Mouse (Mus musculus): ENCODE data around the gene Nbdy. TPM values are rescaled to one million over a fixed set of nuclear protein-coding genes. Genes with fewer than 3 reads are reported as not detected.

Nbdy gene
- total RNA-seq (2021): 10 to 100 TPM; 59.7 to 67.0 TPM
- long read RNA-seq, transcript Nbdy-201 (4 exons, 788 nt): major isoform, 44 of 75 reads
- long read RNA-seq, transcript Nbdy-204 (3 exons, 1,346 nt): minor isoform, 26 of 75 reads
- long read RNA-seq, partial matches to known transcripts: 0 of 75 reads
- long read RNA-seq, other reads (novel, unspliced or antisense): 3 of 75 reads

GRCm38 (mm10) chrX:153723110-153723916, at the start of gene Nbdy:
Nbdy (plus strand) TSS chrX:153723590.
- DNase-seq (ENCODE audit: low spot score in 2 of 2): peak; percentile 31 to 52

- peak in 1 of 2 experiments; percentile 4 for DNase-seq (ENCODE audit: low spot score in 2 of 2)
Measured at GRCm38 (mm10) chrX:153695782-153696395, 27.5 kb upstream of the Nbdy start, which contains the start of gene Kctd12b. Kctd12b (minus strand) TSS chrX:153696391.

GRCm38 (mm10) chrX:153700463-153700862, 22.9 kb upstream of the Nbdy start:
- DNase-seq (ENCODE audit: low spot score in 2 of 2): no peak

GRCm38 (mm10) chrX:153707735-153708134, 15.7 kb upstream of the Nbdy start:
- DNase-seq (ENCODE audit: low spot score in 2 of 2): peak; percentile 7 to 33

- DNase-seq (ENCODE audit: low spot score in 2 of 2): no peak
Measured at GRCm38 (mm10) chrX:153716716-153717115, 6.7 kb upstream of the Nbdy start.

GRCm38 (mm10) chrX:153719602-153720001, 3.8 kb upstream of the Nbdy start:
- no peak for DNase-seq (ENCODE audit: low spot score in 2 of 2)

GRCm38 (mm10) chrX:153724400-153724799, 1.0 kb downstream of the Nbdy start:
- peak in 1 of 2 experiments; percentile 14 for DNase-seq (ENCODE audit: low spot score in 2 of 2)

- no peak for DNase-seq (ENCODE audit: low spot score in 2 of 2)
Measured at GRCm38 (mm10) chrX:153735697-153736096, 12.3 kb downstream of the Nbdy start.

- no peak for DNase-seq (ENCODE audit: low spot score in 2 of 2)
Measured at GRCm38 (mm10) chrX:153742493-153742892, 19.1 kb downstream of the Nbdy start.

GRCm38 (mm10) chrX:153749230-153749629, 25.8 kb downstream of the Nbdy start:
- DNase-seq (ENCODE audit: low spot score in 2 of 2): no peak

Other genes starting within 250 kb of the Nbdy start
- gene Ubqln2, start 225.4 kb upstream of the Nbdy start, total RNA-seq (2021): 100 to 1,000 TPM; 241 to 277 TPM
- not detected for gene Cypt3, start 165.0 kb upstream of the Nbdy start, total RNA-seq (2021)
- 1 to 10 TPM; 6.9 to 7.2 TPM for gene Kctd12b, start 27.2 kb upstream of the Nbdy start, total RNA-seq (2021)
- gene Spin2c, start 108.6 kb downstream of the Nbdy start, total RNA-seq (2021): 1 to 10 TPM; 7.7 to 9.0 TPM

Measured in layer of hippocampus, postnatal 10 days (tissue).